Mouse (Mus musculus) activated CD4-positive, CD25-positive, alpha-beta regulatory T cell (primary cell): ENCODE data around the gene Rnf10. TPM values are rescaled to one million over a fixed set of nuclear protein-coding genes. Genes with fewer than 3 reads are reported as not detected.

Experiments
- polyA plus RNA-seq, 2 experiments: library from polyadenylated mRNA; unstranded; fragments of 100-300 nt; shearing (Covaris generic); gene quantifications; one replicate each; pipeline ENCODE4 v1.2.1; 2017

Gene Rnf10
- polyA plus RNA-seq: 100 to 1,000 TPM in 1 of 2 experiments, 10 to 100 TPM in 1; 91.3 to 145 TPM

DNA sequence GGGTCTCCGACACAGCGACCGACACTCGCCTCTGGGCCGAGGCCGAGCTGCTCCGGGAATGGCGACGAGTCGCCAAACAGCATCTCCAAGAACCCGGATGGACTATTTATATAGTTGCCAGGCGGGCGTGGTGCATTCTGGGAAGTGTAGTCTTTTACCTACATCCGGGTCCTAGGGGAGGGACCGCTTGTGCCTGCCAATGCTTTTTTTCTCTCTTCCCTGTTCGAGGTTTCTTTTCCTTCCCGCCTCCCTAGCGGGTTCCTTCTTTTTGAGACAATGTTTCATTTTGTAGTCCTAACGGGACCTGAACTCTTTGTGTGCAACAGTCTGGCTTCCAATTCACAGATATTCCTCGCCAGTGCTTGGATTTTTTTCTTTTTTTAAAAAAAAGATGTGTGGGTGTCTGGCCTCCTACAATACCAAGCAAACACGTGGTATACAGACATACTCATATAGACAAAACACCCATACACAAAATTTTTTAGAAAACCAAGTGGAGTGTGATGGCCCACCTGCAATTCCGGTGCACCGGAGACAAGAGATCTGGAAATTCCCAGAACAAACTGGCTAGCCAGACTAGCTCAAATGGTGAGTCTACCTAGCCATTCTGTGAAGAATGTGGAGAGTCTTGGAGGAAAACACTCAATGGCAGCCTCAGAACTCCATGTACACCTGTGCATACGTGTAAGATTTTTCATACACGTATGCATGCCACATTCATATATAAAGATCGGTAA, at the start of gene Rnf10:
TSS of gene Rnf10 (minus strand) at position 87 of the 737 bp plus-strand sequence.

GRCm38 (mm10) chr5:115300792-115301614, 28.3 kb upstream of the Rnf10 start, which contains the start of gene Dynll1:
TSS of gene Dynll1 (minus strand) at chr5:115300999.

GRCm38 (mm10) chr5:115279226-115280049, 6.7 kb upstream of the Rnf10 start, which contains the start of gene Coq5:
TSS of gene Coq5 (plus strand) at chr5:115279666.

GRCm38 (mm10) chr5:115235786-115236263, 36.9 kb downstream of the Rnf10 start, which contains the start of gene Pop5:
TSS of gene Pop5 (plus strand) at chr5:115235836.

DNA sequence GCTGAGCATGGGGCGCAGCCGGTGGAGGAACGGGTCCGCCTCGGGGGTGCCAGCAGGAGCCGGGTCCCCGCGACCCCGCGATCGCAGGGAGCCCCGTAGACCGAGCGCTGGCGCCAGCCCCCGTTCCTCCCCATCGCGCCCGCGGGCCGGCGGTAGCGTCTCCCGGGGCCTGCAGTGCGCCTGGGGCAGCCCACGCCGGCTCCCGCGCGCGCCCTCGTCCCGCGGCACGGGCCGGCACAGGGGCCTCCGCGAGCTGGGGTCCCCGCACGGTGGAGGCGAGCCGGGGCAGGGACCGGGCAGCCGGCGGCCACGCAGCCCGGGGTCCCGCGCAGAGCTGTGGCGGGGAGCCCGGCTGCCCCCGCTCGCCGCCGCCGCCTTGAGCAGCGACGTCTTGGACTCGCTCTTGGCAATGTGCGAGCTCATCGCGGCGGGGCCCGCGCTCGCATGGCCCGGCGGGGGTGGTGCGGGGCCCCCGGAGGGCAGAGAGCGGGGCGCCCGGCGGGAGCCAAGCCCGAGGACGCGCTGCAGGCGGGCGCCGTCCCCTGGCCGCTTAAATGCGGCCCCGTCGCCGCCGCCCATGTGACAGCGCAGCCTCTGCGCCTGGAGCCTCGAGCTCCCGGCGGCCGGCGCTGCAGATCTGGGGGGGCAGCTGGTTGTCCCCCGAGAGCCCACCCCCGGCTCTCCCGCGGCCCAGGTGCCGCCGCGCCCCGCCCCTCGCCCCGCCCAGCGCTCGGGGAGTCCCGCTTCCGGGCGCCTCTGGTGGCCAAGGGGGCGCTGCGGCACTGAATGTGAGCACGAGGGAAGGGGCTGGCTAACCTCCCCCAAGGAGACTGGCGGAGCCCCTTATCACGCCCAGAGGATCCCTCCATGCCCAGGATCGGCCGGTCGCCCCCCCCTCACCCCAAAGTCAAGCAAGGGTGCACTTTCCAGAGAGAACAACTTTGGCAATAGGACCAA, 78.8 kb downstream of the Rnf10 start, which contains the start of gene Cabp1:
TSS of gene Cabp1 (minus strand) at position 713 of the 957 bp plus-strand sequence.

Other genes starting within 250 kb of the Rnf10 start
- gene Gm10401, start 174.6 kb downstream of the Rnf10 start, polyA plus RNA-seq: not detected
- gene Acads, start 153.6 kb downstream of the Rnf10 start, polyA plus RNA-seq: 10 to 100 TPM; 43.3 to 48.4 TPM
- 10 to 100 TPM; 50.5 to 65.3 TPM for gene Unc119b, start 137.9 kb downstream of the Rnf10 start, polyA plus RNA-seq
- gene Mlec, start 114.7 kb downstream of the Rnf10 start, polyA plus RNA-seq: 10 to 100 TPM; 52.9 to 86.0 TPM
- under 1 TPM; 0.29 to 0.76 TPM for gene Cabp1, start 78.5 kb downstream of the Rnf10 start, polyA plus RNA-seq
- gene Pop5, start 37.1 kb downstream of the Rnf10 start, polyA plus RNA-seq: 100 to 1,000 TPM; 160 to 229 TPM
- gene Coq5, start 6.8 kb upstream of the Rnf10 start, polyA plus RNA-seq: 10 to 100 TPM; 28.5 to 38.5 TPM
- 100 to 1,000 TPM; 438 to 603 TPM for gene Dynll1, start 28.1 kb upstream of the Rnf10 start, polyA plus RNA-seq
- gene Srsf9, start 54.3 kb upstream of the Rnf10 start, polyA plus RNA-seq: 100 to 1,000 TPM; 126 to 162 TPM
- gene Gatc, start 68.3 kb upstream of the Rnf10 start, polyA plus RNA-seq: 10 to 100 TPM; 20.3 to 23.1 TPM
- gene Triap1, start 68.3 kb upstream of the Rnf10 start, polyA plus RNA-seq: 10 to 100 TPM; 43.1 to 47.1 TPM
- gene Cox6a1, start 76.1 kb upstream of the Rnf10 start, polyA plus RNA-seq: 100 to 1,000 TPM; 570 to 585 TPM
- not detected for gene Msi1, start 156.7 kb upstream of the Rnf10 start, polyA plus RNA-seq
- not detected for gene Pla2g1b, start 193.4 kb upstream of the Rnf10 start, polyA plus RNA-seq
- 10 to 100 TPM; 11.7 to 14.5 TPM for gene Sirt4, start 211.8 kb upstream of the Rnf10 start, polyA plus RNA-seq
- gene Pxn, start 233.8 kb upstream of the Rnf10 start, polyA plus RNA-seq: 10 to 100 TPM; 32.0 to 38.5 TPM